Mouse (Mus musculus) spleen, adult 18-20 months (tissue): ENCODE data around the gene Gm20388.
"Not testable (repeated sequence)": the region's sequence is repeated elsewhere in the genome, so short reads cannot be mapped to it uniquely, and the experiment has no call there.

Experiments
- DNase-seq, 2 experiments: peaks; one replicate each; pipeline ENCODE4 v3.0.0; 2022; ENCODE audit warnings: mixed read lengths in 2 of 2

Gm20388 gene

GRCm38 (mm10) chr8:120347734-120348341 is 437.2 kb downstream of the Gm20388 start:
- no peak for DNase-seq

GRCm38 (mm10) chr8:120348922-120349321 is 438.3 kb downstream of the Gm20388 start:
- no peak for DNase-seq

- no peak for DNase-seq
Measured at GRCm38 (mm10) chr8:120351332-120352071, 440.9 kb downstream of the Gm20388 start.

- DNase-seq, result no peak
Measured at GRCm38 (mm10) chr8:120352096-120352495, 441.5 kb downstream of the Gm20388 start.

- DNase-seq, result no peak
Measured at GRCm38 (mm10) chr8:120356067-120356466, 445.4 kb downstream of the Gm20388 start.

- no peak for DNase-seq
Measured at GRCm38 (mm10) chr8:120357504-120357903, 446.9 kb downstream of the Gm20388 start.

GRCm38 (mm10) chr8:120361301-120361700 is 450.7 kb downstream of the Gm20388 start:
- DNase-seq, result no peak

- no peak for DNase-seq
Measured at GRCm38 (mm10) chr8:120363552-120364071, 453.0 kb downstream of the Gm20388 start.

GRCm38 (mm10) chr8:120364093-120364725 is 453.6 kb downstream of the Gm20388 start:
- peak; percentile 23 to 51 for DNase-seq

- DNase-seq, result no peak
Measured at GRCm38 (mm10) chr8:120366840-120367239, 456.2 kb downstream of the Gm20388 start.

GRCm38 (mm10) chr8:120368191-120368590 is 457.6 kb downstream of the Gm20388 start:
- not testable (repeated sequence) for DNase-seq

- DNase-seq, result peak; percentile 70 to 76
Measured at GRCm38 (mm10) chr8:120368814-120369649, 458.4 kb downstream of the Gm20388 start.

GRCm38 (mm10) chr8:120369956-120370355 is 459.3 kb downstream of the Gm20388 start:
- no peak for DNase-seq

GRCm38 (mm10) chr8:120370461-120370860 is 459.8 kb downstream of the Gm20388 start:
- no peak for DNase-seq

- DNase-seq, result no peak
Measured at GRCm38 (mm10) chr8:120371146-120371545, 460.5 kb downstream of the Gm20388 start.

- no peak for DNase-seq
Measured at GRCm38 (mm10) chr8:120371725-120372457, 461.2 kb downstream of the Gm20388 start.

GRCm38 (mm10) chr8:120372684-120373083 is 462.0 kb downstream of the Gm20388 start:
- no peak for DNase-seq

- DNase-seq, result no peak
Measured at GRCm38 (mm10) chr8:120373621-120374020, 463.0 kb downstream of the Gm20388 start.

GRCm38 (mm10) chr8:120374070-120374469 is 463.4 kb downstream of the Gm20388 start:
- DNase-seq, result no peak

- DNase-seq, result no peak
Measured at GRCm38 (mm10) chr8:120374514-120374913, 463.9 kb downstream of the Gm20388 start.

GRCm38 (mm10) chr8:120375170-120375569 is 464.5 kb downstream of the Gm20388 start:
- DNase-seq, result no peak

- DNase-seq, result no peak
Measured at GRCm38 (mm10) chr8:120376215-120376614, 465.6 kb downstream of the Gm20388 start.
